Mouse (Mus musculus): Measurements from ENCODE around the gene Hist1h3b. TPM values are rescaled to one million over a fixed set of nuclear protein-coding genes. Genes with fewer than 3 reads are reported as not detected.
"Not testable (repeated sequence)": the region's sequence is repeated elsewhere in the genome, so short reads cannot be mapped to it uniquely, and the experiment has no call there.

Gene Hist1h3b
- polyA plus RNA-seq, 1 experiment from 2014 or later, result 14.4 TPM

DNA sequence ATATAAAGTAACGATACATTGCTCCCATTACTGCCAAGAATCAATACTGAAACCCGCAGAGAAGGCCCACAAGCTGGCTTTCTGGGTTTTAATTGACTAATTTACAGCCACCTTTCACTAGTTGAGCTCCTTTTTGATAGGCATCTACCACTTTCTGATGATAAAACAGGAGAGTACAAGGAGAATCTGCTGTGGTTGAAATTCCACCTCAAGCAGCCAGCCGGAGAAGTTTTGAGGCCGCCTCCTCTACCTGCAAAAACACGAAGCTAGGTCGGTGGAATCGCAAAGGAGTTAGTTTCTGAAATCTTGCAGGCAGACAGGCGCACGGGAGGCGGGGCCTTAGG is 11.1 kb downstream of the Hist1h3b start:
- Histone ChIP-seq H3K36me3 (ENCODE audit: control insufficient read depth, insufficient read depth) (no peaks in the 10 kb centered on the region), H3K4me3 (ENCODE audit: low read depth, low read length) (peak overlapping the region; percentile 67), H3K4me2 (ENCODE audit: low read depth, low read length) (peak overlapping the region; percentile 86), H3K9ac (ENCODE audit: low read depth, low read length) (peak overlapping the region; percentile 78), H3K9me3 (replicated peaks; ENCODE audit: control insufficient read depth, low read length) (no peaks in the 10 kb centered on the region), H3K27me3 (ENCODE audit: control insufficient read depth, insufficient read depth, low read depth, low read length) (no peaks in the 10 kb centered on the region), H3K4me1 (ENCODE audit: control insufficient read depth, low read depth, low read length) (peaks cover 43% of the 10 kb centered on the region), H3K27ac (ENCODE audit: low read length) (peak overlapping the region; percentile 96)
- 1% methylated on average over 10 of the region's 10 CpGs for WGBS (ENCODE audit: insufficient replicate concordance)
- ATAC-seq (ENCODE audit: low read depth), result no peak

DNA sequence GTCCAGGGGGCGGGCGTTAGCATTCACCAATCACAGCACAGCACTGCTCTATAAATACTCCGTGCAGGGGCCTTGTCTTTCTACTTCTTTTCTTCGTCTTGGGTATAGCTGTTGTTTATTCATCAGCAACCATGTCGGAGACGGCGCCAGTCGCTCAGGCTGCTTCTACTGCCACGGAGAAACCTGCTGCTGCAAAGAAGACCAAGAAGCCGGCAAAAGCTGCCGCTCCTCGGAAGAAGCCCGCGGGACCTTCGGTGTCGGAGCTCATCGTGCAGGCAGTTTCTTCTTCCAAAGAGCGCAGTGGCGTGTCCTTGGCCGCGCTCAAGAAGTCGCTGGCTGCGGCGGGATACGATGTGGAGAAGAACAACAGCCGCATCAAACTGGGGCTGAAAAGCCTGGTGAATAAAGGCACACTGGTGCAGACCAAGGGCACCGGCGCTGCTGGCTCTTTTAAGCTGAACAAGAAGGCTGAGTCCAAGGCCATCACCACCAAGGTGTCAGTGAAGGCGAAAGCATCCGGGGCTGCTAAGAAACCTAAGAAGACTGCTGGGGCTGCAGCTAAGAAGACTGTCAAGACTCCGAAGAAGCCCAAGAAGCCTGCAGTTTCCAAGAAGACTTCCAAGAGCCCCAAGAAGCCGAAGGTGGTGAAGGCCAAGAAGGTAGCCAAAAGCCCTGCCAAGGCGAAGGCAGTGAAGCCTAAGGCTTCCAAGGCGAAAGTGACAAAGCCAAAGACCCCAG is 11.7 kb downstream of the Hist1h3b start, which contains the start of gene Hist1h1a:
Hist1h1a (plus strand) TSS at position 81 of the 738 bp plus-strand sequence.
- ATAC-seq (ENCODE audit: low read depth), result peak; percentile 47
- peaks cover 42% of the 10 kb centered on the region for H3K4me1 ChIP-seq (ENCODE audit: control insufficient read depth, low read depth, low read length)

DNA sequence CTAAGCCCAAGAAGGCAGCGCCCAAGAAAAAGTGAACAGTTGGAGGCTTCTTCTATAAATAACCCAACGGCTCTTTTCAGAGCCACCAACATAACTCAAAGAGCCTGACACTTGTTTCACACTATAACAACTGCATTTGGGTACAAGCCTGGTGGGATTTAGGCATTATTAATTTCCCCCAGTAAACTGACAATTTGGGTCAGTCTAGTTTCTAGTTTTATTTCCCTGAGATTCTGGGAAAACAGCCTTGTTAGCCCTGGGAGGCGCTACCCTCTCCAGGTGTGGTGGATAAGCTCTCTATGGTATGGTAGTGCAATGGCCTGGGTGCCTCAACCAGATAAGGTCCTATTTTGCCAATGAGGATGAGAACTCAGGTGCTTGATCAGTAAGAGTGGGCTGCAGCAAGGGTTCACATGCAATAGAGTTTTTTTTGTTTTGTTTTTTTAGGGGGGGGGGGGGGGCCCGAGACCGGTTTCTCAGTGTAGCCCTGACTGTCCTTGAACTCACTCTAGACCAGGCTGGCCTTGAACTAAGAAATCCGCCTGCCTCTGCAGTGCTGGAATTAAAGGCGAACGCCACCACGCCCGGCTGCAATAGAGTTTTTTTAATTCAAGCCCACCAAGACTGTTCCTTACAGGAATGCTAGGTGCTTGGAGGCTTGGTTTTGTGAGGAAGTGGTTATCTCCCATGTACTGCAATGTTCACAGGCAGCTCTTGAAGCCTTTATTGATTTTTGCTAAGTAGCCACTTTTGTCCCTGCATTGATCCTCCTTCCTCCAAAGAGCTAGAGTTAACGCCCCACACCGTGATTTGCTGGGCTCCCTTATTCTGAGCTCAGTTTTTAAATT is 12.5 kb downstream of the Hist1h3b start:
- peak overlapping the region; percentile 67 for H3K4me3 ChIP-seq (ENCODE audit: low read depth, low read length)
- no peak for ATAC-seq (ENCODE audit: low read depth)

More for the DNA sequence above, 11.7 kb downstream of the Hist1h3b start, which contains the start of gene Hist1h1a:
- 2% methylated on average over 34 of the region's 34 CpGs for WGBS (ENCODE audit: insufficient replicate concordance)
- peak within 1 kb of the TSS; percentile 67 for H3K4me3 ChIP-seq (ENCODE audit: low read depth, low read length)
- peak within 1 kb of the TSS; percentile 96 for H3K27ac ChIP-seq (ENCODE audit: low read length)
- peak within 1 kb of the TSS; percentile 79 for H3K9ac ChIP-seq (ENCODE audit: low read depth, low read length)
- no peaks in the 10 kb centered on the region for H3K36me3 ChIP-seq (ENCODE audit: control insufficient read depth, insufficient read depth)
- H3K4me2 ChIP-seq (ENCODE audit: low read depth, low read length), result peak within 1 kb of the TSS; percentile 86
- no peaks in the 10 kb centered on the region for H3K9me3 ChIP-seq (replicated peaks; ENCODE audit: control insufficient read depth, low read length)
- no peaks in the 10 kb centered on the region for H3K27me3 ChIP-seq (ENCODE audit: control insufficient read depth, insufficient read depth, low read depth, low read length)

DNA sequence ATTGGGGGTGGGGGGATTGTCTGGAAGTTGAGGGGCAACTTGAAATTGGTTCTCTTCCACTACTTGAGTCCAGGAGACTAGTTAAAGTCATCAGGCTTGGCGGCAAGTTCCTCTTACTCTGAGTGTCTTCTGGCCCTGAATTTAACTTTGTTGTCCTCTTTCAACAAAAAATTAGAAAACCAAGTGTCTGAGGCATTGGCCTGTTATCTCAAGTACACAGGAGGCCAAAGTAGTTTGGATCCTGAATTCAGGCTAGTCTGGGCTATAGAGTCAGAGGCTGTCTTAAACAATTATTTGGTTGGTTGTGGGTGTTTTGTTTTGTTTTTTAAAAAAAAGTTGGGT is 13.1 kb downstream of the Hist1h3b start:
- H3K9me3 ChIP-seq (replicated peaks; ENCODE audit: control insufficient read depth, low read length), result no peaks in the 10 kb centered on the region
- peak overlapping the region; percentile 79 for H3K9ac ChIP-seq (ENCODE audit: low read depth, low read length)
- WGBS (ENCODE audit: insufficient replicate concordance), result 15% methylated on average over 1 of the region's 1 CpGs
- ATAC-seq (ENCODE audit: low read depth), result no peak
- peak overlapping the region; percentile 96 for H3K27ac ChIP-seq (ENCODE audit: low read length)
- H3K4me1 ChIP-seq (ENCODE audit: control insufficient read depth, low read depth, low read length), result peaks cover 30% of the 10 kb centered on the region
- H3K36me3 ChIP-seq (ENCODE audit: control insufficient read depth, insufficient read depth), result no peaks in the 10 kb centered on the region
- peak overlapping the region; percentile 67 for H3K4me3 ChIP-seq (ENCODE audit: low read depth, low read length)
- no peaks in the 10 kb centered on the region for H3K27me3 ChIP-seq (ENCODE audit: control insufficient read depth, insufficient read depth, low read depth, low read length)
- peak overlapping the region; percentile 86 for H3K4me2 ChIP-seq (ENCODE audit: low read depth, low read length)

More for the DNA sequence above, 12.5 kb downstream of the Hist1h3b start:
- 22% methylated on average over 12 of the region's 12 CpGs for WGBS (ENCODE audit: insufficient replicate concordance)
- Histone ChIP-seq H3K36me3 (ENCODE audit: control insufficient read depth, insufficient read depth) (no peaks in the 10 kb centered on the region), H3K9ac (ENCODE audit: low read depth, low read length) (peak overlapping the region; percentile 79), H3K4me1 (ENCODE audit: control insufficient read depth, low read depth, low read length) (peaks cover 35% of the 10 kb centered on the region), H3K27me3 (ENCODE audit: control insufficient read depth, insufficient read depth, low read depth, low read length) (no peaks in the 10 kb centered on the region), H3K4me2 (ENCODE audit: low read depth, low read length) (peak overlapping the region; percentile 86), H3K27ac (ENCODE audit: low read length) (peak overlapping the region; percentile 96), H3K9me3 (replicated peaks; ENCODE audit: control insufficient read depth, low read length) (no peaks in the 10 kb centered on the region)

DNA sequence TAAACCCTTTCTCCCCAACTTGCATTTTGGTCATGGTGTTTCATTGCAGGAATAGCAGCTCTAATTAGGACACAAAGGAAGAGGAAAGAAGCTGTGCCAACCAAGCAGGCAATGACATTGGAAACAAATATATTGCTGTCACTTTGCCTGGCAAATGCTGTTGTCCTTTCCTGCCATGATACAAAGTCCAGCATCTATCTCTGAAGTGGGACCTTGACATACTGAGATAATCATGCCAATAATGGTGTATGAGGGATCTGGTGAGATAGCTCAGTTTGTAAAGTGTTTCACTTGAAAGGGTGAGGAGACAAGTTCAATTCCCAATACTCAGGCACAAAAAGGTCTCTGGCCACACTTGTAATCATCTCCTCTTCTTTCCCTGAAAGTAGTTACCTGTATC is 14.7 kb downstream of the Hist1h3b start:
- no peak for ATAC-seq (ENCODE audit: low read depth)
- Histone ChIP-seq H3K9me3 (replicated peaks; ENCODE audit: control insufficient read depth, low read length) (no peaks in the 10 kb centered on the region), H3K4me3 (ENCODE audit: low read depth, low read length) (no peak overlapping the region), H3K27me3 (ENCODE audit: control insufficient read depth, insufficient read depth, low read depth, low read length) (no peaks in the 10 kb centered on the region), H3K27ac (ENCODE audit: low read length) (no peak overlapping the region), H3K36me3 (ENCODE audit: control insufficient read depth, insufficient read depth) (no peaks in the 10 kb centered on the region), H3K4me1 (ENCODE audit: control insufficient read depth, low read depth, low read length) (peaks cover 26% of the 10 kb centered on the region), H3K4me2 (ENCODE audit: low read depth, low read length) (no peak overlapping the region), H3K9ac (ENCODE audit: low read depth, low read length) (no peak overlapping the region)

DNA sequence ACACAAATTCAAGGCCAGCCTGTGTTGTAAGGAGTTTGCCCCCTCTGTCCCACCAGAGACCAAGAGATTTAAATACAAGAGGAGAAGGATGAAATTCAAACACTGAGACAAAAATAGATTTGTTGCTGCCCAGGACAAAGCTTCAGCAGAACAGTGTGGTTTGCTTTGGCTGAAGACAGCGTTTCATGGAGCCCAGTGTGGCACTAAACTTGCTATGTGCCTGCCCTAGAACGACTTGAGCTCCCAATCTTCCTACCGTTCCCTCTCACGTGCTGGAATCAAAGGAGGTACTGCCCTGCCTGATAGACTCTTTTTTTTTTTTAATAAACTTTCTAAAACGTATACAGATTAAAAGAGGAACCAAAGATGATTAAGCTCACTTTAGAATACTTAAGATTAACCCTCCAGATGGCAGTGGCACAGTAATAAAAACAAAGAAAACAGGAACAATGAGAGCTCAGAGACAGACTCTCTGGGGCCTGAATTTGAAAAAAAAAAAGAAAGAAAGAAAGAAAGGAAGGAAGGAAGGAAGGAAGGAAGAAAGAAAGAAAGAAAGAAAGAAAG is 16.8 kb downstream of the Hist1h3b start:
- H3K4me3 ChIP-seq (ENCODE audit: low read depth, low read length), result no peak overlapping the region
- H3K27ac ChIP-seq (ENCODE audit: low read length), result no peak overlapping the region
- WGBS (ENCODE audit: insufficient replicate concordance), result 41% methylated on average over 5 of the region's 5 CpGs
- no peak for ATAC-seq (ENCODE audit: low read depth)
- no peak overlapping the region for H3K9ac ChIP-seq (ENCODE audit: low read depth, low read length)
- H3K4me1 ChIP-seq (ENCODE audit: control insufficient read depth, low read depth, low read length), result peaks cover 26% of the 10 kb centered on the region
- no peaks in the 10 kb centered on the region for H3K27me3 ChIP-seq (ENCODE audit: control insufficient read depth, insufficient read depth, low read depth, low read length)
- H3K4me2 ChIP-seq (ENCODE audit: low read depth, low read length), result no peak overlapping the region
- H3K36me3 ChIP-seq (ENCODE audit: control insufficient read depth, insufficient read depth), result no peaks in the 10 kb centered on the region
- H3K9me3 ChIP-seq (replicated peaks; ENCODE audit: control insufficient read depth, low read length), result no peaks in the 10 kb centered on the region

DNA sequence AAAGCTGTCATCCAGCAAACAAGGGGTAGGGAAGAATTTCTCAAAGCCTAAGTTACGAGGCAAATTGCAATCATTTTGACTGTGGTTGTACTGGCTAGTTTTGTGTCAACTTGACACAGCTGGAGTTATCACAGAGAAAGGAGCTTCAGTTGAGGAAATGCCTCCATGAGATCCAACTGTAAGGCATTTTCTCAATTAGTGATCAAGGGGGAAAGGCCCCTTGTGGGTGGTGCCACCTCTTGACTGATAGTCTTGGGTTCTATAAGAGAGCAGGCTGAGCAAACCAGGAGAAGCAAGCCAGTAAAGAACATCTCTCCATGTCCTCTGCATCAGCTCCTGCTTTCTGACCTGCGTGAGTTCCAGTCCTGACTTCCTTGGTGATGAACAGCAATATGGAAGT is 17.5 kb downstream of the Hist1h3b start, which contains the start of gene Trim38:
Trim38 (plus strand) TSS at position 301 of the 400 bp plus-strand sequence.
- H3K27me3 ChIP-seq (ENCODE audit: control insufficient read depth, insufficient read depth, low read depth, low read length); H3K27ac ChIP-seq (ENCODE audit: low read length); H3K9ac ChIP-seq (ENCODE audit: low read depth, low read length); ATAC-seq (ENCODE audit: low read depth); H3K36me3 ChIP-seq (ENCODE audit: control insufficient read depth, insufficient read depth); H3K9me3 ChIP-seq (replicated peaks; ENCODE audit: control insufficient read depth, low read length); H3K4me3 ChIP-seq (ENCODE audit: low read depth, low read length); H3K4me2 ChIP-seq (ENCODE audit: low read depth, low read length): not testable (repeated sequence)
- WGBS (ENCODE audit: insufficient replicate concordance), result 63% methylated on average over 2 of the region's 2 CpGs
- H3K4me1 ChIP-seq (ENCODE audit: control insufficient read depth, low read depth, low read length), result peaks cover 19% of the 10 kb centered on the region

DNA sequence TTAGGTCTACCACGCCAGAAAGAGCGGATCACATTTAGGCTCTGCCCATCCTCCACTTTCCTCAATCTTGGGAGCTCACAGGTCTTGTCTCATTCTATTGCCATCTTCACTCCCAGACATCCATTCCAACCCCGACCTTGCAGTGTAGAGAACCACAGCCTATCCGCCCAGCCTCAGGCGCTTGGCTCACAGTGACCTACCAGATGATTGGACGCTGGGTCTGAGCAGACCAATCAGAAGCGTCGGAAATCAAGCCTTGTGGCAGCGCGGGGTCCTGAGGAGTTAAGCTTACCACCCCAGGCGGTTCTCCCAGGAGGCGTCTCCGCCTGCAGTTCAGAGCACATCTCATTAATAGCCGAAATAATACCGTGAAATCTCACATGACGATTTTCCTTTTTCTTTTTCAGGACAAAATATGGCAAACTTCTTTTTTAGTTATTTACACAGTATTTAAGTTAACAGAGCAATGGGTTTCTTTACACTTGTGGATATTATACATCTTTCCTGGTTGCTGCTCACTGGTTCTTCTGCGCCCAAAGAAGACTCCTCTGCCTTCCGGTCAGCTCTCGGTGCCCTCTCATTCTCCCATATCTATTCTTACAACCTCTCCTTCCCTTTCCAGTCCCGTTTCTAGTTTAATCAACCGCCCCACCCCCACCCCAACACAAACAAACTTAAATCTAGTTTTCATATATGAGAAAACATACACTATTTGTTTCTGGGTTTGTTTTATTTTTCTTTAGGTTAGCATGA is 20.7 kb downstream of the Hist1h3b start:
- H3K9ac ChIP-seq (ENCODE audit: low read depth, low read length), result peak overlapping the region; percentile 24
- peak overlapping the region; percentile 37 for H3K4me3 ChIP-seq (ENCODE audit: low read depth, low read length)
- H3K27ac ChIP-seq (ENCODE audit: low read length), result 0 out of 2 replicates have a peak overlapping the region, but pooled peaks have one; percentile 26
- ATAC-seq (ENCODE audit: low read depth), result peak; percentile 98
- no peaks in the 10 kb centered on the region for H3K9me3 ChIP-seq (replicated peaks; ENCODE audit: control insufficient read depth, low read length)
- no peaks in the 10 kb centered on the region for H3K36me3 ChIP-seq (ENCODE audit: control insufficient read depth, insufficient read depth)
- H3K4me1 ChIP-seq (ENCODE audit: control insufficient read depth, low read depth, low read length), result peaks cover 10% of the 10 kb centered on the region
- 16% methylated on average over 21 of the region's 21 CpGs for WGBS (ENCODE audit: insufficient replicate concordance)
- H3K4me2 ChIP-seq (ENCODE audit: low read depth, low read length), result peak overlapping the region; percentile 67
- H3K27me3 ChIP-seq (ENCODE audit: control insufficient read depth, insufficient read depth, low read depth, low read length), result no peaks in the 10 kb centered on the region
